Mouse (Mus musculus): ENCODE measurements around the gene Ikzf4. TPM values are rescaled to one million over a fixed set of nuclear protein-coding genes. Genes with fewer than 3 reads are reported as not detected.

Ikzf4 gene
- 1.1 TPM for polyA plus RNA-seq (2014; fragmentation: Illumina TruSeq; extraction: RNeasy Lipid Tissue Mini Kit (QIAGEN cat#74804); ENCODE audit: low read depth, low replicate concordance)

DNA sequence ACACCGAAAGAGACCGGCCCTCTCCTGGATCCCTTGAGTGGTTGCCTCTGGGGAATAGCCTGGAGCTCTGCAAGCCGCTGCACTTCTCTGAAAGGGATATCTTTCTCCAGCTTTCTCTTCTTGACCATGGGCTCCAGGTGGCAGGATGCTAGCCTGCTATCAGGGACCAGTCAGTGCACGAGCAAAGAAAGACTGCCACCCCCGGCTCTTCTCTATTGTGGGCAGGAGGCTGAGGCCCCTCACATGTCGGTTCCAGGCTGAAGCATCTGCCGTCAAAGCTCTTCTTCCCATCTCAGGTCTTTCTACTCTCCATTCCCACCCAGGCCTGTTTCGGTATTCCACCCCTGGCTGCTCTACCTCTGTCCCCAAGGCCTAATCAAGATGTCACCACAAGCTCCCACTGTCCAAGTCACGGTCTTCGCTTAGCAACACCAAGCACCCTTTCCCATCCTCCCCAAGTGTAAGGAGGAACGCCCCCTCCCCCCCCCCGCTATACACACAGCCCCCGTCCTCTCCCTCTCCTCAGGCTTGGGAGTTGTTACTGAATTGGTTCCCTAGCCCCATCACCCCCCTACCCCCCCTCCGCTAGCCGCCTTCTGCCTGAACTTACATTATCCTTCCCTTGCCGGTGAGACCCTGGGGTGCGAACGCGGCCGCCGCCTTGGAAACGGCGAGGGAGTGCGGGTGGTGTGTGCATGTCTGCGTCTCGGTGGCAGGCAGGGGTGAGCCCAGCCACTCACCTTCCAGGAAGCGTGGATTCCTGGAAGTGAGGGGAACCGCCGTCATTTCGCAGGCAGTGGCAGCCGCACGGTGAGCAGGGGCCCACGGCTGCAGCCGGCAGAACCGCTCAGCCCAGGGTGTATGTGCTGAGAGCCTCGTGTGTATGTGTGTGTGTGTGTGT lies at the start of gene Ikzf4:
Gene Ikzf4, minus strand, starts transcription at position 881 of the 901 bp plus-strand sequence.

DNA sequence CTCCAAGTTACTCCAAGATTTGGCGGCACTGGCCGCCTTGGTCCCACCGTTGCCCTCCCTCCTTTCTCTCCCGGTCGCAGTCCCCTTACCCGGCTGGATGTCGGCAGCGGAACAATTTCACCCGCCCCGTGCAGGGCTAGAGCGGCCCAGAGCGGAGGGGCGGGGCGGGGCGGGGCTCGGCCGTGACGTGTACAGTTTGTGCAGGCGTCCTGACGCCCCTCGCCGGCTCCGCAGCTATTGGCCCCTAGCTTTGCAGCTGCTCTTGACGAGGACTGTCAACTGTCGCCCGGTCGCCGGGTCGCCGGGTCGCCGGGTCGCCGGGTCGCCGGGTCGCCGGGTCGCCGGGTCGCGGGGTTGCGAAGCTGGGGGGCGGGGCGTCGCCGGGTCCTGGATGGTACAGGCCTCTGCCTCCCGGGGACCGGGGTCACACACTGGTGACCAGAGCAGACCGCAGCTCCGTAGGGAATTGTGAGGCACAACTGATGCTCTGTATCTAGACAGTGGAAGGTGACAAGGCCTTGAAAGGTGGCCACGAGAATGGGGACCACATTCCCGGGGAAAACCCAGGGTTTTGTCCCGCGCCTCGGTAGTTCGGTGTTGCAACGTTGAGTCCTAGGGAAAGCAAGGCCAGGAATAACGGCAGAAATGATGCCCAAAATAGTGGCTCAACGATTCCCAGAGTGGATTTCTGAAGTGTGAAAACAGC lies 28.1 kb upstream of the Ikzf4 start, which contains the start of gene Suox:
Gene Suox, minus strand, starts transcription at position 311 of the 706 bp plus-strand sequence.

GRCm38 (mm10) chr10:128626311-128627310 lies 19.2 kb downstream of the Ikzf4 start, which contains the start of gene Rps26:
Gene Rps26 (minus strand): TSS chr10:128626747.

GRCm38 (mm10) chr10:128589464-128590192 lies 56.2 kb downstream of the Ikzf4 start, which contains the start of gene Erbb3:
Gene Erbb3 (minus strand): TSS chr10:128589652.

Other genes with a start within 250 kb of the Ikzf4 start
- gene Slc39a5, start 244.8 kb downstream of the Ikzf4 start, polyA plus RNA-seq (2014; fragmentation: Illumina TruSeq; extraction: RNeasy Lipid Tissue Mini Kit (QIAGEN cat#74804); ENCODE audit: low read depth, low replicate concordance): 0.53 TPM
- 18.4 TPM for gene Nabp2, start 234.5 kb downstream of the Ikzf4 start, polyA plus RNA-seq (2014; fragmentation: Illumina TruSeq; extraction: RNeasy Lipid Tissue Mini Kit (QIAGEN cat#74804); ENCODE audit: low read depth, low replicate concordance)
- gene Rnf41, start 234.3 kb downstream of the Ikzf4 start, polyA plus RNA-seq (2014; fragmentation: Illumina TruSeq; extraction: RNeasy Lipid Tissue Mini Kit (QIAGEN cat#74804); ENCODE audit: low read depth, low replicate concordance): 4.9 TPM
- 47.7 TPM for gene Smarcc2, start 186.7 kb downstream of the Ikzf4 start, polyA plus RNA-seq (2014; fragmentation: Illumina TruSeq; extraction: RNeasy Lipid Tissue Mini Kit (QIAGEN cat#74804); ENCODE audit: low read depth, low replicate concordance)
- 99.8 TPM for gene Myl6, start 151.8 kb downstream of the Ikzf4 start, polyA plus RNA-seq (2014; fragmentation: Illumina TruSeq; extraction: RNeasy Lipid Tissue Mini Kit (QIAGEN cat#74804); ENCODE audit: low read depth, low replicate concordance)
- 0.40 TPM for gene Myl6b, start 147.3 kb downstream of the Ikzf4 start, polyA plus RNA-seq (2014; fragmentation: Illumina TruSeq; extraction: RNeasy Lipid Tissue Mini Kit (QIAGEN cat#74804); ENCODE audit: low read depth, low replicate concordance)
- gene Esyt1, start 120.1 kb downstream of the Ikzf4 start, polyA plus RNA-seq (2014; fragmentation: Illumina TruSeq; extraction: RNeasy Lipid Tissue Mini Kit (QIAGEN cat#74804); ENCODE audit: low read depth, low replicate concordance): 2.3 TPM
- gene Zc3h10, start 98.2 kb downstream of the Ikzf4 start, polyA plus RNA-seq (2014; fragmentation: Illumina TruSeq; extraction: RNeasy Lipid Tissue Mini Kit (QIAGEN cat#74804); ENCODE audit: low read depth, low replicate concordance): 1.6 TPM
- 11.9 TPM for gene Rpl41, start 96.7 kb downstream of the Ikzf4 start, polyA plus RNA-seq (2014; fragmentation: Illumina TruSeq; extraction: RNeasy Lipid Tissue Mini Kit (QIAGEN cat#74804); ENCODE audit: low read depth, low replicate concordance)
- 69.1 TPM for gene Pa2g4, start 80.0 kb downstream of the Ikzf4 start, polyA plus RNA-seq (2014; fragmentation: Illumina TruSeq; extraction: RNeasy Lipid Tissue Mini Kit (QIAGEN cat#74804); ENCODE audit: low read depth, low replicate concordance)
- 28.2 TPM for gene Erbb3, start 56.3 kb downstream of the Ikzf4 start, polyA plus RNA-seq (2014; fragmentation: Illumina TruSeq; extraction: RNeasy Lipid Tissue Mini Kit (QIAGEN cat#74804); ENCODE audit: low read depth, low replicate concordance)
- gene Rps26, start 19.2 kb downstream of the Ikzf4 start, polyA plus RNA-seq (2014; fragmentation: Illumina TruSeq; extraction: RNeasy Lipid Tissue Mini Kit (QIAGEN cat#74804); ENCODE audit: low read depth, low replicate concordance): 7.0 TPM
- gene Suox, start 28.1 kb upstream of the Ikzf4 start, polyA plus RNA-seq (2014; fragmentation: Illumina TruSeq; extraction: RNeasy Lipid Tissue Mini Kit (QIAGEN cat#74804); ENCODE audit: low read depth, low replicate concordance): 25.8 TPM
- 128 TPM for gene Rab5b, start 50.3 kb upstream of the Ikzf4 start, polyA plus RNA-seq (2014; fragmentation: Illumina TruSeq; extraction: RNeasy Lipid Tissue Mini Kit (QIAGEN cat#74804); ENCODE audit: low read depth, low replicate concordance)
- gene Pmel, start 58.2 kb upstream of the Ikzf4 start, polyA plus RNA-seq (2014; fragmentation: Illumina TruSeq; extraction: RNeasy Lipid Tissue Mini Kit (QIAGEN cat#74804); ENCODE audit: low read depth, low replicate concordance): not detected
- gene Cdk2, start 59.0 kb upstream of the Ikzf4 start, polyA plus RNA-seq (2014; fragmentation: Illumina TruSeq; extraction: RNeasy Lipid Tissue Mini Kit (QIAGEN cat#74804); ENCODE audit: low read depth, low replicate concordance): 8.1 TPM
- gene Dgka, start 98.9 kb upstream of the Ikzf4 start, polyA plus RNA-seq (2014; fragmentation: Illumina TruSeq; extraction: RNeasy Lipid Tissue Mini Kit (QIAGEN cat#74804); ENCODE audit: low read depth, low replicate concordance): 8.3 TPM
- 0.57 TPM for gene Pym1, start 101.9 kb upstream of the Ikzf4 start, polyA plus RNA-seq (2014; fragmentation: Illumina TruSeq; extraction: RNeasy Lipid Tissue Mini Kit (QIAGEN cat#74804); ENCODE audit: low read depth, low replicate concordance)
- gene Mmp19, start 144.9 kb upstream of the Ikzf4 start, polyA plus RNA-seq (2014; fragmentation: Illumina TruSeq; extraction: RNeasy Lipid Tissue Mini Kit (QIAGEN cat#74804); ENCODE audit: low read depth, low replicate concordance): 0.36 TPM
- gene Dnajc14, start 158.1 kb upstream of the Ikzf4 start, polyA plus RNA-seq (2014; fragmentation: Illumina TruSeq; extraction: RNeasy Lipid Tissue Mini Kit (QIAGEN cat#74804); ENCODE audit: low read depth, low replicate concordance): 33.2 TPM
- gene Tmem198b, start 158.4 kb upstream of the Ikzf4 start, polyA plus RNA-seq (2014; fragmentation: Illumina TruSeq; extraction: RNeasy Lipid Tissue Mini Kit (QIAGEN cat#74804); ENCODE audit: low read depth, low replicate concordance): 2.6 TPM
- gene Sarnp, start 171.3 kb upstream of the Ikzf4 start, polyA plus RNA-seq (2014; fragmentation: Illumina TruSeq; extraction: RNeasy Lipid Tissue Mini Kit (QIAGEN cat#74804); ENCODE audit: low read depth, low replicate concordance): 248 TPM
- gene Ormdl2, start 175.7 kb upstream of the Ikzf4 start, polyA plus RNA-seq (2014; fragmentation: Illumina TruSeq; extraction: RNeasy Lipid Tissue Mini Kit (QIAGEN cat#74804); ENCODE audit: low read depth, low replicate concordance): 130 TPM
- gene Gdf11, start 245.7 kb upstream of the Ikzf4 start, polyA plus RNA-seq (2014; fragmentation: Illumina TruSeq; extraction: RNeasy Lipid Tissue Mini Kit (QIAGEN cat#74804); ENCODE audit: low read depth, low replicate concordance): 3.1 TPM